28 mouse cellular contexts compared by ENCODE assay signal in genomic region chrX:167111059-167111871, GRCm38 (mm10).
DNase-seq lines count a peak whose midpoint lies in the region; ATAC-seq and TF ChIP-seq lines count a peak whose summit lies in the region.
"Had no signal": no experiment of that assay in that cellular context is flagged by ENCODE, and none has a peak within 500 bp of the region (broad histone marks: within the 10 kb centered on the region; RNA-seq: fewer than 3 reads in every experiment).

No protein-coding gene starts in this region.

- peak overlapping the region; percentile 64 for H3K27ac ChIP-seq in bone marrow, adult 2 months (ENCODE audit: control insufficient read depth, insufficient read depth, low read depth, low read length, poor library complexity)
- H3K27ac ChIP-seq: gastrocnemius, adult 2 months; hindbrain, embryonic 13.5 days; intestine, embryonic 15.5 days; layer of hippocampus, adult 2 months; limb, embryonic 10.5 days; liver, embryonic 15.5 days; lung, embryonic 15.5 days; neural tube, embryonic 13.5 days had no signal

- DNase-seq in CD4-positive, CD25-positive, alpha-beta regulatory T cell, adult 2 months (ENCODE audit: low read depth, low spot score): peak; percentile 22
- peak; percentile 50 for DNase-seq in induced T-regulatory cell, adult 2 months (ENCODE audit: low read depth)
- peak; percentile 48 to 73 for DNase-seq in natural killer cell, adult 2 months (ENCODE audit: low spot score in 2 of 2)
- DNase-seq in gastrocnemius, postnatal 25 days: no peak
- no peak for DNase-seq in right cerebral cortex, postnatal 36 days (ENCODE audit: low spot score in 2 of 2)
- DNase-seq: adrenal gland, postnatal 36 days; cerebellum, adult 18-20 months; cerebellum, postnatal 25 days; gastrocnemius, adult 2 months; heart, adult 18-20 months; kidney, adult 9 months; kidney, postnatal 25 days; liver; midbrain, embryonic 14.5 days; retina, postnatal 1 day; right cerebral cortex, postnatal 25 days; thymus, postnatal 36 days had no signal

- 29% methylated on average over 7 of the region's 7 CpGs for WGBS in bone marrow, adult 2 months

- TF ChIP-seq POLR2A in bone marrow, adult 2 months (IDR thresholded peaks at IDR 0.05; ENCODE audit: borderline replicate concordance, control insufficient read depth, low read depth, low read length): no peak

- TF ChIP-seq CTCF in bone marrow, adult 2 months (IDR thresholded peaks at IDR 0.05; ENCODE audit: control insufficient read depth, insufficient read depth, low read length): no peak

- ATAC-seq in CD4-positive, CD25-positive, alpha-beta regulatory T cell, adult 4 months: no peak
- ATAC-seq: forebrain, embryonic 14.5 days; intestine, embryonic 15.5 days; Patski had no signal

- H3K4me1 ChIP-seq in bone marrow, adult 2 months (ENCODE audit: control insufficient read depth, insufficient read depth, low read length): peaks cover 2% of the 10 kb centered on the region; the same call in 1 of the 2 replicates
- H3K4me1 ChIP-seq: intestine, embryonic 15.5 days; limb, embryonic 10.5 days; liver, embryonic 15.5 days; lung, embryonic 15.5 days; neural tube, embryonic 13.5 days had no signal

- H3K4me3 ChIP-seq in bone marrow, adult 2 months (replicated peaks; ENCODE audit: control insufficient read depth, low read depth, low read length): no peak overlapping the region
- H3K4me3 ChIP-seq: gastrocnemius, adult 2 months; hindbrain, embryonic 13.5 days; intestine, embryonic 15.5 days; layer of hippocampus, adult 2 months; limb, embryonic 10.5 days; liver, embryonic 15.5 days; lung, embryonic 15.5 days; neural tube, embryonic 13.5 days had no signal

Comparison
In these comparisons a context has a peak if more than half of its experiments do, and no peak if none do; other contexts are left out.
1. DNase-seq: peak in CD4-positive, CD25-positive, alpha-beta regulatory T cell, adult 2 months (single experiment), induced T-regulatory cell, adult 2 months (single experiment) and natural killer cell, adult 2 months (2 of 2); none in gastrocnemius, postnatal 25 days (single experiment) and right cerebral cortex, postnatal 36 days (0 of 2).